Mouse (Mus musculus) limb, embryonic 12.5 days (tissue): ENCODE data around the gene Gpr139. TPM values are rescaled to one million over a fixed set of nuclear protein-coding genes. Genes with fewer than 3 reads are reported as not detected.

Experiments used
- ATAC-seq: fragments of 200-750 bp; cut with Nextera tagmentation; 2 replicates; pipeline ENCODE4 v1.8.0; 2017; ENCODE audit warnings: low read depth, moderate TSS enrichment; ENCODE audit not compliant: insufficient number of reproducible peaks, insufficient read depth, low FRiP score, low TSS enrichment
- H3K27ac ChIP-seq: fragments of 300-500 bp; sonication (generic); 2 replicates; pipeline ENCODE4 v1.5.1; 2016; ENCODE audit warnings: mild to moderate bottlenecking, moderate library complexity
- H3K27me3 ChIP-seq: fragments of 300-500 bp; sonication (generic); 2 replicates; pipeline ENCODE4 v1.6.1; 2016; ENCODE audit warnings: mild to moderate bottlenecking, moderate library complexity
- H3K36me3 ChIP-seq: fragments of 300-500 bp; sonication (generic); 2 replicates; pipeline ENCODE4 v1.6.1; 2016; ENCODE audit warnings: mild to moderate bottlenecking, moderate library complexity
- H3K4me1 ChIP-seq: fragments of 300-500 bp; sonication (generic); replicated peaks from 2 replicates; pipeline ENCODE4 v1.6.1; 2016
- H3K4me2 ChIP-seq: fragments of 300-500 bp; sonication (generic); 2 replicates; pipeline ENCODE4 v1.6.1; 2016; ENCODE audit warnings: mild to moderate bottlenecking, moderate library complexity
- H3K4me3 ChIP-seq: fragments of 300-500 bp; sonication (generic); replicated peaks from 2 replicates; pipeline ENCODE4 v1.5.1; 2016; ENCODE audit warnings: mild to moderate bottlenecking
- H3K9ac ChIP-seq: fragments of 300-500 bp; sonication (generic); replicated peaks from 2 replicates; pipeline ENCODE4 v1.6.1; 2016; ENCODE audit warnings: mild to moderate bottlenecking, moderate library complexity
- H3K9me3 ChIP-seq: fragments of 300-500 bp; sonication (generic); 2 replicates; pipeline ENCODE4 v1.6.1; 2016; ENCODE audit warnings: mild to moderate bottlenecking, moderate library complexity
- WGBS: fragments of 180-500 bp; shearing (Covaris S2); methylation state at CpG from one replicate; pipeline ENCODE4 v1.1.7; 2016; 5-methylcytosine and 5-hydroxymethylcytosine counted together
- polyA plus RNA-seq: library from polyadenylated mRNA; unstranded; fragments of >200 nt; fragmentation: Nextera tagmentation; extraction: Ambion mirVana; gene quantifications from 2 replicates; pipeline ENCODE4 v1.2.1, GENCODE M21; 2016

Gpr139 gene
- polyA plus RNA-seq, 1 experiment from 2014 or later = not detected

- Histone ChIP-seq H3K4me1 (no peaks in the 10 kb centered on the region), H3K9me3 (no peaks in the 10 kb centered on the region), H3K27ac (no peak overlapping the region), H3K9ac (no peak overlapping the region), H3K4me3 (no peak overlapping the region), H3K4me2 (no peak overlapping the region), H3K27me3 (no peaks in the 10 kb centered on the region), H3K36me3 (no peaks in the 10 kb centered on the region)
- WGBS = 81% methylated on average over 3 of the region's 3 CpGs
- no peak for ATAC-seq
Measured at GRCm38 (mm10) chr7:119096583-119096982, 87.8 kb downstream of the Gpr139 start.

Other genes starting within 250 kb of the Gpr139 start
- gene Gprc5b, start 189.4 kb downstream of the Gpr139 start, polyA plus RNA-seq = 7.5 and 8.1 TPM in 2 replicates